In genomic region chr2:31297602-31298268, GRCm38 (mm10) we compare ENCODE assay signal across 8 mouse cellular contexts. TPM values are rescaled to one million over a fixed set of nuclear protein-coding genes. Genes with fewer than 3 reads are reported as not detected.
DNase-seq lines count a peak whose midpoint lies in the region; ATAC-seq and TF ChIP-seq lines count a peak whose summit lies in the region.

No protein-coding gene starts in this region.

- peak; percentile 62 for ATAC-seq in intestine, postnatal 0 days
- peak; percentile 82 for ATAC-seq in liver, embryonic 11.5 days (replicated peaks; ENCODE audit: low FRiP score)
- ATAC-seq in monocyte, adult 5-6 weeks (replicated peaks; ENCODE audit: insufficient number of reproducible peaks, low FRiP score, low TSS enrichment, poor library complexity, severe bottlenecking): peak; percentile 85

- H3K4me1 ChIP-seq in intestine, postnatal 0 days (replicated peaks; ENCODE audit: control insufficient read depth, insufficient read depth, low read length): no peaks in the 10 kb centered on the region
- no peaks in the 10 kb centered on the region for H3K4me1 ChIP-seq in liver, embryonic 11.5 days (replicated peaks; ENCODE audit: control insufficient read depth, insufficient read depth, low read length)

- H3K9me3 ChIP-seq in intestine, postnatal 0 days (ENCODE audit: control insufficient read depth): no peaks in the 10 kb centered on the region
- H3K9me3 ChIP-seq in liver, embryonic 11.5 days (ENCODE audit: control insufficient read depth, low read length): no peaks in the 10 kb centered on the region

- no peaks in the 10 kb centered on the region for H3K36me3 ChIP-seq in intestine, postnatal 0 days (ENCODE audit: control insufficient read depth, insufficient read depth)
- no peaks in the 10 kb centered on the region for H3K36me3 ChIP-seq in liver, embryonic 11.5 days (ENCODE audit: control insufficient read depth, insufficient read depth, low read length)

- H3K27ac ChIP-seq in intestine, postnatal 0 days (ENCODE audit: low read depth, low read length): no peak overlapping the region
- H3K27ac ChIP-seq in liver, embryonic 11.5 days (ENCODE audit: low read depth, low read length): no peak overlapping the region

- TF ChIP-seq CTCF in intestine, postnatal 0 days (IDR thresholded peaks at IDR 0.05; ENCODE audit: low read depth): no peak

- peak overlapping the region; percentile 40 for H3K4me3 ChIP-seq in intestine, postnatal 0 days (ENCODE audit: low read depth, low read length)
- H3K4me3 ChIP-seq in liver, embryonic 11.5 days (ENCODE audit: low read depth, low read length): peak overlapping the region; percentile 38

- H3K4me2 ChIP-seq in intestine, postnatal 0 days (replicated peaks; ENCODE audit: low read depth): peak overlapping the region; percentile 70
- peak overlapping the region; percentile 57 for H3K4me2 ChIP-seq in liver, embryonic 11.5 days

- 0 out of 2 replicates have a peak overlapping the region, but pooled peaks have one; percentile 11 for H3K9ac ChIP-seq in intestine, postnatal 0 days (ENCODE audit: low read depth, low read length)
- H3K9ac ChIP-seq in liver, embryonic 11.5 days (ENCODE audit: low read depth, low read length): 0 out of 2 replicates have a peak overlapping the region, but pooled peaks have one; percentile 34

- no peaks in the 10 kb centered on the region for H3K27me3 ChIP-seq in intestine, postnatal 0 days (replicated peaks; ENCODE audit: control insufficient read depth, insufficient read depth, low read length)
- no peaks in the 10 kb centered on the region for H3K27me3 ChIP-seq in liver, embryonic 11.5 days (replicated peaks; ENCODE audit: control insufficient read depth, insufficient read depth, low read length)

- 4% methylated on average over 17 of the region's 17 CpGs for WGBS in intestine, postnatal 0 days
- WGBS in liver, embryonic 11.5 days: 5% methylated on average over 17 of the region's 17 CpGs

- peak; percentile 41 to 58 for DNase-seq in B cell, adult 2 months
- peak; percentile 83 for DNase-seq in R1 (ENCODE audit: low read depth, low spot score)
- DNase-seq in embryo, embryonic 9.5 days (ENCODE audit: extremely low spot score): peak; percentile 68
- peak; percentile 81 to 82 for DNase-seq in heart, adult 18-20 months
- peak; percentile 66 for DNase-seq in liver, embryonic 11.5 days (ENCODE audit: low spot score)
- peak; percentile 65 for DNase-seq in thymus, postnatal 14 days

RNA-seq across cellular contexts. Expression of gene Hmcn2, which starts 16.5 kb away (rescaled TPM):
- 1 to 10 TPM; 6.1 to 7.3 TPM for total RNA-seq in heart, adult 18-20 months (2021)
- polyA plus RNA-seq in intestine, postnatal 0 days (2015; fragmentation: Nextera tagmentation; extraction: Ambion mirVana): 5.5 and 8.1 TPM in 2 replicates
- 0.10 and 0.38 TPM in 2 replicates for polyA plus RNA-seq in liver, embryonic 11.5 days (2014; fragmentation: Nextera tagmentation; extraction: Ambion mirVana)
- not detected in 3 replicates for total RNA-seq in monocyte, adult 5-6 weeks (2017)

RNA-seq across cellular contexts. Expression of gene Ncs1, which starts 52.1 kb away (rescaled TPM):
- 10 to 100 TPM; 12.2 to 12.7 TPM for total RNA-seq in heart, adult 18-20 months (2021)
- polyA plus RNA-seq in intestine, postnatal 0 days (2015; fragmentation: Nextera tagmentation; extraction: Ambion mirVana): 8.4 and 8.5 TPM in 2 replicates
- polyA plus RNA-seq in liver, embryonic 11.5 days (2014; fragmentation: Nextera tagmentation; extraction: Ambion mirVana): 8.5 and 11.3 TPM in 2 replicates
- not detected in 3 replicates for total RNA-seq in monocyte, adult 5-6 weeks (2017)

Comparison
In these comparisons a context has a peak if more than half of its experiments do, and no peak if none do; other contexts are left out.
1. RNA of gene Ncs1, which starts 52.1 kb away (total RNA-seq): 12.2 to 12.7 TPM in heart, adult 18-20 months; not detected in monocyte, adult 5-6 weeks; every median in the first group is over 10 times any median in the second.
2. Peak in every context shown above with its lines, with median percentiles within 50 percentile points of each other: DNase-seq and ATAC-seq.